Mouse (Mus musculus): ENCODE results near the gene Ncf1.
A peak's percentile ranks its signal among the peaks of the same experiment; 100 is the strongest.

Gene Ncf1

GRCm38 (mm10) chr5:134244890-134245289, 15.5 kb upstream of the Ncf1 start:
- DNase-seq (ENCODE audit: low spot score), result no peak

GRCm38 (mm10) chr5:134243661-134244436, 14.4 kb upstream of the Ncf1 start:
- DNase-seq (ENCODE audit: low spot score), result no peak

GRCm38 (mm10) chr5:134241831-134242230, 12.4 kb upstream of the Ncf1 start:
- DNase-seq (ENCODE audit: low spot score), result no peak

GRCm38 (mm10) chr5:134237936-134238760, 8.7 kb upstream of the Ncf1 start:
- DNase-seq (ENCODE audit: low spot score), result no peak

- no peak for DNase-seq (ENCODE audit: low spot score)
Observed at GRCm38 (mm10) chr5:134237508-134237907, 8.1 kb upstream of the Ncf1 start.

- no peak for DNase-seq (ENCODE audit: low spot score)
Observed at GRCm38 (mm10) chr5:134236796-134237195, 7.4 kb upstream of the Ncf1 start.

GRCm38 (mm10) chr5:134236241-134236640, 6.8 kb upstream of the Ncf1 start:
- no peak for DNase-seq (ENCODE audit: low spot score)

GRCm38 (mm10) chr5:134235111-134235510, 5.7 kb upstream of the Ncf1 start:
- peak; percentile 62 for DNase-seq (ENCODE audit: low spot score)

GRCm38 (mm10) chr5:134234205-134234604, 4.8 kb upstream of the Ncf1 start:
- no peak for DNase-seq (ENCODE audit: low spot score)

- no peak for DNase-seq (ENCODE audit: low spot score)
Observed at GRCm38 (mm10) chr5:134233244-134233651, 3.8 kb upstream of the Ncf1 start.

GRCm38 (mm10) chr5:134232568-134232967, 3.1 kb upstream of the Ncf1 start:
- no peak for DNase-seq (ENCODE audit: low spot score)

- DNase-seq (ENCODE audit: low spot score), result no peak
Observed at GRCm38 (mm10) chr5:134232111-134232510, 2.7 kb upstream of the Ncf1 start.

GRCm38 (mm10) chr5:134231376-134231775, 2.0 kb upstream of the Ncf1 start:
- DNase-seq (ENCODE audit: low spot score), result no peak

- no peak for DNase-seq (ENCODE audit: low spot score)
Observed at GRCm38 (mm10) chr5:134228249-134228638, 1.2 kb downstream of the Ncf1 start.

- DNase-seq (ENCODE audit: low spot score), result peak; percentile 56
Observed at GRCm38 (mm10) chr5:134227574-134228248, 1.7 kb downstream of the Ncf1 start.

- DNase-seq (ENCODE audit: low spot score), result no peak
Observed at GRCm38 (mm10) chr5:134226946-134227345, 2.5 kb downstream of the Ncf1 start.

GRCm38 (mm10) chr5:134225110-134225901, 4.1 kb downstream of the Ncf1 start:
- DNase-seq (ENCODE audit: low spot score), result no peak

- no peak for DNase-seq (ENCODE audit: low spot score)
Observed at GRCm38 (mm10) chr5:134221708-134222150, 7.7 kb downstream of the Ncf1 start.

- no peak for DNase-seq (ENCODE audit: low spot score)
Observed at GRCm38 (mm10) chr5:134221278-134221677, 8.1 kb downstream of the Ncf1 start.

GRCm38 (mm10) chr5:134217900-134218299, 11.5 kb downstream of the Ncf1 start:
- no peak for DNase-seq (ENCODE audit: low spot score)

- peak; percentile 64 for DNase-seq (ENCODE audit: low spot score)
Observed at GRCm38 (mm10) chr5:134214021-134214806, 15.2 kb downstream of the Ncf1 start.
